ENCODE assay signal across 9 mouse cellular contexts in genomic region chr3:84219166-84219710, GRCm38 (mm10). TPM values are rescaled to one million over a fixed set of nuclear protein-coding genes. Genes with fewer than 3 reads are reported as not detected.
DNase-seq lines count a peak whose midpoint lies in the region; ATAC-seq and TF ChIP-seq lines count a peak whose summit lies in the region.
"Had no signal": no experiment of that assay in that cellular context is flagged by ENCODE, and none has a peak within 500 bp of the region (broad histone marks: within the 10 kb centered on the region; RNA-seq: fewer than 3 reads in every experiment).

No protein-coding gene starts in this region.

- TF ChIP-seq CTCF in left cerebral cortex, adult 2 months (IDR thresholded peaks at IDR 0.05): peak; percentile 9; the same call in 1 of the 2 replicates

- H3K27ac ChIP-seq in left cerebral cortex, adult 2 months: peak overlapping the region; percentile 81; the same call in 1 of the 2 replicates
- 0 out of 2 replicates have a peak overlapping the region, but pooled peaks have one; percentile 23 for H3K27ac ChIP-seq in embryonic facial prominence, embryonic 12.5 days
- H3K27ac ChIP-seq in hindbrain, embryonic 16.5 days (ENCODE audit: low read depth, low read length): peak overlapping the region; percentile 9
- H3K27ac ChIP-seq: heart, embryonic 13.5 days had no signal

- intact Hi-C loops in left cerebral cortex, adult 2 months (cut with DNase I): loop anchor here (5.0 kb wide), 1 partner anchor 42 kb away; no protein-coding TSS in a partner anchor
- intact Hi-C loops in left cerebral cortex, postnatal 36 days (cut with DNase I): no loop called here

- WGBS in embryonic facial prominence, embryonic 12.5 days: 21% methylated on average over 2 of the region's 2 CpGs
- 9% methylated on average over 2 of the region's 2 CpGs for WGBS in hindbrain, embryonic 16.5 days

- H3K4me1 ChIP-seq in embryonic facial prominence, embryonic 12.5 days: peaks cover 33% of the 10 kb centered on the region
- peaks cover 49% of the 10 kb centered on the region for H3K4me1 ChIP-seq in hindbrain, embryonic 16.5 days (ENCODE audit: control insufficient read depth, insufficient read depth, low read depth, low read length)

- H3K4me3 ChIP-seq in left cerebral cortex, adult 2 months: peak overlapping the region; percentile 68
- H3K4me3 ChIP-seq in embryonic facial prominence, embryonic 12.5 days: 0 out of 2 replicates have a peak overlapping the region, but pooled peaks have one; percentile 1
- peak overlapping the region; percentile 55 for H3K4me3 ChIP-seq in hindbrain, embryonic 16.5 days (ENCODE audit: low read length)

- H3K27me3 ChIP-seq in embryonic facial prominence, embryonic 12.5 days: no peaks in the 10 kb centered on the region
- no peaks in the 10 kb centered on the region for H3K27me3 ChIP-seq in hindbrain, embryonic 16.5 days (replicated peaks; ENCODE audit: control insufficient read depth, insufficient read depth, low read length)
- no peaks in the 10 kb centered on the region for H3K27me3 ChIP-seq in splenic B cell, adult 2 months (ENCODE audit: control insufficient read depth, insufficient read depth, low read length, poor library complexity, severe bottlenecking)

- ATAC-seq in embryonic facial prominence, embryonic 12.5 days (ENCODE audit: insufficient number of reproducible peaks, insufficient read depth, low FRiP score, low TSS enrichment): no peak
- ATAC-seq in hindbrain, embryonic 16.5 days: no peak

- H3K9me3 ChIP-seq in embryonic facial prominence, embryonic 12.5 days: no peaks in the 10 kb centered on the region
- H3K9me3 ChIP-seq in hindbrain, embryonic 16.5 days (ENCODE audit: control insufficient read depth, low read length): no peaks in the 10 kb centered on the region
- H3K9me3 ChIP-seq: heart, embryonic 13.5 days had no signal

- no peak overlapping the region for H3K9ac ChIP-seq in embryonic facial prominence, embryonic 12.5 days
- H3K9ac ChIP-seq in hindbrain, embryonic 16.5 days (ENCODE audit: low read depth, low read length): peak overlapping the region; percentile 46

- H3K36me3 ChIP-seq in embryonic facial prominence, embryonic 12.5 days: no peaks in the 10 kb centered on the region
- no peaks in the 10 kb centered on the region for H3K36me3 ChIP-seq in hindbrain, embryonic 16.5 days (ENCODE audit: control insufficient read depth, insufficient read depth, low read length)
- H3K36me3 ChIP-seq in splenic B cell, adult 2 months (ENCODE audit: control insufficient read depth, insufficient read depth, low read length, poor library complexity, severe bottlenecking): no peaks in the 10 kb centered on the region
- H3K36me3 ChIP-seq: heart, embryonic 13.5 days had no signal

- H3K4me2 ChIP-seq in embryonic facial prominence, embryonic 12.5 days (replicated peaks): peak overlapping the region; percentile 81
- H3K4me2 ChIP-seq in hindbrain, embryonic 16.5 days (ENCODE audit: low read length): peak overlapping the region; percentile 63

- no peak for DNase-seq in left cerebral cortex, adult 2 months (ENCODE audit: extremely low spot score in 1 of 2, low spot score in 2 of 2)
- DNase-seq in left cerebral cortex, postnatal 36 days (ENCODE audit: low spot score in 2 of 2): no peak
- DNase-seq in splenic B cell, adult 2 months (ENCODE audit: low read depth, low spot score): peak; percentile 54
- no peak for DNase-seq in layer of hippocampus, adult 18-20 months (ENCODE audit: low spot score in 2 of 2)
- DNase-seq in layer of hippocampus, adult 8-10 months (ENCODE audit: low spot score in 2 of 2): no peak
- DNase-seq in gastrocnemius, adult 8-10 months (ENCODE audit: low spot score in 2 of 2): no peak

RNA-seq across cellular contexts. Expression of gene Gm6525, which starts 45.3 kb away (rescaled TPM):
- total RNA-seq in left cerebral cortex, adult 2 months (2021): not detected
- not detected for total RNA-seq in left cerebral cortex, postnatal 36 days (2021)
- polyA plus RNA-seq in embryonic facial prominence, embryonic 12.5 days (2016; fragmentation: Nextera tagmentation; extraction: Ambion mirVana): 0.97 and 1.00 TPM in 2 replicates
- polyA plus RNA-seq in hindbrain, embryonic 16.5 days (2015; fragmentation: Nextera tagmentation; extraction: Ambion mirVana): 1.6 and 1.8 TPM in 2 replicates
- not detected for total RNA-seq in layer of hippocampus, adult 18-20 months (2021)
- not detected for total RNA-seq in layer of hippocampus, adult 8-10 months (2022)
- total RNA-seq in gastrocnemius, adult 8-10 months (2022): not detected

Comparison
In these comparisons a context has a peak if more than half of its experiments do, and no peak if none do; other contexts are left out.
1. H3K27ac ChIP-seq: peak in every context shown above with its lines; median percentile 81 in left cerebral cortex, adult 2 months; 23 in embryonic facial prominence, embryonic 12.5 days; 9 in hindbrain, embryonic 16.5 days.
2. H3K4me3 ChIP-seq: peak in every context shown above with its lines; median percentile 68 in left cerebral cortex, adult 2 months; 55 in hindbrain, embryonic 16.5 days; 1 in embryonic facial prominence, embryonic 12.5 days.